Mouse (Mus musculus) brain, embryonic 18.5 days (tissue): ENCODE data around the gene Tyro3.

Experiments
- DNase-seq: peaks from one replicate; pipeline ENCODE4 v3.0.0-alpha.2; 2012; ENCODE audit warnings: low read depth, low spot score

The Tyro3 gene

GRCm38 (mm10) chr2:119855310-119855850 lies 57.8 kb downstream of the Tyro3 start:
- no peak for DNase-seq

- DNase-seq, result no peak
Observed at GRCm38 (mm10) chr2:119857341-119857740, 59.8 kb downstream of the Tyro3 start.

- no peak for DNase-seq
Observed at GRCm38 (mm10) chr2:119864484-119864883, 67.0 kb downstream of the Tyro3 start.
